Mouse (Mus musculus) liver, adult 2 months (tissue): Measurements from ENCODE around the gene Rrp7a.

ENCODE experiments used
- CTCF ChIP-seq: fragments of 200-500 bp; IDR thresholded peaks from 2 replicates; pipeline ENCODE4 v1.5.1; 2011; ENCODE audit warnings: low read depth, low read length, control low read depth
- POLR2A ChIP-seq: fragments of 200-500 bp; IDR thresholded peaks from 2 replicates; pipeline ENCODE4 v1.6.1; 2011; ENCODE audit warnings: low read length, control low read depth; ENCODE audit not compliant: insufficient read depth; ENCODE audit errors: extremely low read depth

GRCm38 (mm10) chr15:83090874-83091273 lies 31.7 kb downstream of the Rrp7a start:
- TF ChIP-seq CTCF (no peak), POLR2A (no peak)
